Mouse (Mus musculus) NIH3T3 (cell line): Measurements from ENCODE around the gene Ggnbp2.
"Not testable (repeated sequence)": the region's sequence is repeated elsewhere in the genome, so short reads cannot be mapped to it uniquely, and the experiment has no call there.

Experiments
- DNase-seq: peaks from one replicate; pipeline ENCODE4 v3.0.0-alpha.2; 2012; ENCODE audit warnings: low read depth

The Ggnbp2 gene

GRCm38 (mm10) chr11:84879772-84880464, 9.3 kb upstream of the Ggnbp2 start, which contains the start of the genes Myo19 and Pigw:
Gene Myo19, plus strand, starts transcription at chr11:84880148.
Gene Pigw, minus strand, starts transcription at chr11:84880285.
- peak; percentile 93 for DNase-seq

- DNase-seq, result peak; percentile 23
Observed at GRCm38 (mm10) chr11:84879007-84879771, 8.6 kb upstream of the Ggnbp2 start.

- DNase-seq, result not testable (repeated sequence)
Observed at GRCm38 (mm10) chr11:84876020-84876419, 5.4 kb upstream of the Ggnbp2 start.

- DNase-seq, result peak; percentile 9
Observed at GRCm38 (mm10) chr11:84873042-84873833, 2.6 kb upstream of the Ggnbp2 start.

- DNase-seq, result no peak
Observed at GRCm38 (mm10) chr11:84871548-84872069, 992 bp upstream of the Ggnbp2 start.

- DNase-seq, result peak; percentile 63
Observed at GRCm38 (mm10) chr11:84871046-84871445, 429 bp upstream of the Ggnbp2 start.

GRCm38 (mm10) chr11:84869537-84870232, 932 bp downstream of the Ggnbp2 start:
- DNase-seq, result peak; percentile 99

- DNase-seq, result no peak
Observed at GRCm38 (mm10) chr11:84868786-84869259, 1.8 kb downstream of the Ggnbp2 start.

- DNase-seq, result no peak
Observed at GRCm38 (mm10) chr11:84867586-84867985, 3.0 kb downstream of the Ggnbp2 start.

GRCm38 (mm10) chr11:84865268-84865667, 5.3 kb downstream of the Ggnbp2 start:
- no peak for DNase-seq

- DNase-seq, result no peak
Observed at GRCm38 (mm10) chr11:84855285-84855684, 15.3 kb downstream of the Ggnbp2 start.

GRCm38 (mm10) chr11:84847475-84848090, 23.0 kb downstream of the Ggnbp2 start:
- DNase-seq, result peak; percentile 76

- DNase-seq, result no peak
Observed at GRCm38 (mm10) chr11:84846741-84847474, 23.7 kb downstream of the Ggnbp2 start.

- no peak for DNase-seq
Observed at GRCm38 (mm10) chr11:84839330-84839729, 31.3 kb downstream of the Ggnbp2 start.

- DNase-seq, result not testable (repeated sequence)
Observed at GRCm38 (mm10) chr11:84829495-84829894, 41.1 kb downstream of the Ggnbp2 start.

- DNase-seq, result peak; percentile 91
Observed at GRCm38 (mm10) chr11:84828516-84829399, 41.9 kb downstream of the Ggnbp2 start, which contains the start of gene Dhrs11. Gene Dhrs11, minus strand, starts transcription at chr11:84828994.

- no peak for DNase-seq
Observed at GRCm38 (mm10) chr11:84827901-84828503, 42.6 kb downstream of the Ggnbp2 start.

- DNase-seq, result no peak
Observed at GRCm38 (mm10) chr11:84827492-84827891, 43.1 kb downstream of the Ggnbp2 start.

- DNase-seq, result peak; percentile 64
Observed at GRCm38 (mm10) chr11:84826185-84826584, 44.4 kb downstream of the Ggnbp2 start.
